Mouse (Mus musculus): Measurements from ENCODE around the gene Slc25a24.
A peak's percentile ranks its signal among the peaks of the same experiment; 100 is the strongest.

Slc25a24 gene

DNA sequence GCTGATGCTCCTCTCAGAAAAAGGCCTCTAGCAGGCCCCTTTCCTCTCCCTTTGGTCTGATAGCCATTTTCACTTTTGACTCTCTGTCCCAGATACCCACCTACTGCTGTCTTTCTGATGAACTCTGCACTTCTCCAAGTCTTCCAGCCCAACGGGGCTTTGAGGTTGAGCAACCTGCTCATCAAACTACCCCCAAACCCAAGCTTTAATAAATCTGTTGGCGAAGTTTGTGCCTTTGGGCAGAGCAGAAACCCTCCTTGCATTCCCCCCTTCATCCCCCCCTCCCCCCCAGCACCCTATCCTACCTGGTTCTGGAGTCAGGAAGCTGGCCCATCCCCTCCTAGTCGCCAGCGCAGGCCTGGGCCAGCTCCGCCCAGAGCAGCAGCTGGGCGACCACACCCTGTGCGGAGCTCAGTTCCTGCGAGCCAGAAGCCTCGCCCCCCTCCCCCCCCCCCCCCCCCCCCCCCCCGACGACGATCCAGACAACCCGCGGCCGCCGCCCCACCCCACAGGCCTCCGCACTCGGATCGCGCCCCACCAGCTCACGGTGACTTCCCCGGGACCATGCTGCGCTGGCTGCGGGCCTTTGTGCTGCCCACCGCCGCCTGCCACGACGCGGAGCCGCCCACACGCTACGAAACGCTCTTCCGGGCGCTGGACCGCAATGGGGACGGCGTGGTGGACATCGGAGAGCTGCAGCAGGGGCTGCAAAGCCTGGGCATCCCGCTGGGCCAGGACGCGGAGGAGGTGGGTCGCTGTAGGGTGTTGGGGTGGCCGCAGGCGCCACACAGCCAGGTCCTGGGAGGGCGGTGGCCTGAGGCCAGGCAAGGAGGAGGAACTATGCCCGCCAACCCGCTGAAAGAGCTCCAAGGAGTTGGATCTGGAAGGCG lies at the start of gene Slc25a24:
Gene Slc25a24 (plus strand): TSS at position 509 of the 890 bp plus-strand sequence.
- peak; percentile 18 for DNase-seq

DNA sequence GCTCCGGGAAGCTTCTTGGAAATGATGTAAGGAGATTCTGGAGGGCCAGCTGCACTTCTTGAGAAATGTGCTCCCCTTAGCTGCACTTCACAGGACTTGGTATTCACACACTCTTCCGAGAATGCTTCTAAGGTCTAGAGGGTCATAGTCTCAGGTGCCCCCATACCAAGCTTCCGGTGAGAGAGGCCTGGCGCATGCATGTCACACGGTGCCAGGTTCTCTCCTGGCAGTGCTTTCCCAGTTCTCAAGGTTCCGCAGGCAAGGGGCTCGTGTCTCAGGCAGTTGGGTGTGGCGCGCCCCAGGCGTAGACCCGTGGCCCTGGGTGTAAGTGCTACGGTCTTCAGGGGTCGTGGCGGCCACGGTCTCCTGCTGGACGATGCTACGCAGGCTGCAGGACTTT lies 42.8 kb upstream of the Slc25a24 start, which contains the start of gene Slc25a54:
Gene Slc25a54 (plus strand): TSS at position 301 of the 400 bp plus-strand sequence.
- no peak for DNase-seq

DNA sequence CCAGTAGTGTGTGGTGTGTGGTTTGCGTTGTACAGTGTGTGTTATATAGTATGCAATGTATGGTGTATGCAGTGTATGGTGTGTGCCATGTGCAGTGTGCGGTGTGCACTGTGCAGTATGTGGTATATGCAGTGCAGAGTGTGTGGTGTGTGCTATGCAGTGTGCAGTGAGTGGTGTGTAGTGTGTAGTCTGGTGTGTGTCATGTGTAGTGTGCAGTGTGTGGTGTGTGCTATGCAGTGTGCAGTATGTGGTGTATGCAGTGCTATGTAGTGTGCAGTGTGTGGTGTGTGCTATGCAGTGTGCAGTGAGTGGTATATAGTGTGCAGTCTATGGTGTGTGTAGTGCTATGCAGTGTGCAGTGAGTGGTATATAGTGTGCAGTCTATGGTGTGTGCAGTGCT lies 38.5 kb upstream of the Slc25a24 start:
- DNase-seq: no peak

DNA sequence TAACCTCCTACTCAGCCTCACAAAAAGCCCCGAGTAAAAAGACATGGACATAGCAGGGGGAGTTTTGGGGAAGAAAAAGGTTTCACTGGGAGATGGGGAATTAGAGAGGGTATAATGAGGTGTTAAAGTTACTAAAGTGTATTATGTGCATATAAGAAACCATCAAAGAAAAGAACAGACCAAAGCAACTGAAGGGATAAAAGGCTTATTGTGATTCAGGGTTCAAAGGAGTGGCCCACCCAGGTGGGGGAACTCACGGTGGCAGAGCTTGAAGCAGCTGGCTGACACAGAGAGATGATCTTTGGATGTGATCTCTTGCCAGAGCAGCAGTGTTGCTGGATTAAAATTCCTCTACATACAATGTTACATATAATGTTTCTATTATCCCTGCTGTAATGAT lies 34.5 kb upstream of the Slc25a24 start:
- no peak for DNase-seq

DNA sequence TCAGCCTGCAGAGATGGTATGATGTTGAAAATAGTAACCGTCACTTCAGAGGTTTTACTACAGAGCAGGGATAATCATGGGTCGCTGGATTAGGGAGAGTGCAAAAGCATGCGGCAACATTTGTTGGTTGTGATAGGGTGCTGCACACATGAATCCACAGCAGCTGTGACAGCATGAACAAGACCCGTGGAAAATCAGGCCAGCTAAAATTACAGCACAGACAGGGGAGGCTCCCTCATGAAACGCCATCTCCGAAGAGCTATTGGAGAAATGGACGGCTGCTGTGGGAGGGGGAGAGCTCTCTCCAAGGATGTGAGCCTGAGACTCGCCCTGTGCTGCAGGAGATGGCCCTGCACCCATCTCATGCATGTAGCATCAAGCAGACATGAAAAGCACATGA lies 18.2 kb upstream of the Slc25a24 start:
- no peak for DNase-seq

DNA sequence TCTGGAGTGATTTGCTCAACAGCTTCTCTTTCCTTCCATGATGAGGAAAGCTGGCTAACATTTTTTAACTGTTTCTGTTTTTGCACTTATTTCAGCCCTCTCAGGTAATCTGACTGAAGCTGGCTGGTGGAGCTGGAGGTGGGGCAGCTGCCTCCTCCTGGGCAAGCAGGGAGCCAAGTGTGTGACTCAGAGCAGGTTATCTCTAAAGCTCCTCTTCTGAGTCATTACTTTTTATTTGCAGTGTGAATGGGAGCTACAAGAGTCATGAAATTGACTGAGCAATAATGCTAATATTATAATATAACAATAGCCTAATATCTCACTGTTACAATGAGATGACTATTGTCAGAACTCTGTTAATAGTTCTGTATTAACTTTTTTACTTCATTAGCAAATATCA lies 5.8 kb upstream of the Slc25a24 start:
- no peak for DNase-seq

DNA sequence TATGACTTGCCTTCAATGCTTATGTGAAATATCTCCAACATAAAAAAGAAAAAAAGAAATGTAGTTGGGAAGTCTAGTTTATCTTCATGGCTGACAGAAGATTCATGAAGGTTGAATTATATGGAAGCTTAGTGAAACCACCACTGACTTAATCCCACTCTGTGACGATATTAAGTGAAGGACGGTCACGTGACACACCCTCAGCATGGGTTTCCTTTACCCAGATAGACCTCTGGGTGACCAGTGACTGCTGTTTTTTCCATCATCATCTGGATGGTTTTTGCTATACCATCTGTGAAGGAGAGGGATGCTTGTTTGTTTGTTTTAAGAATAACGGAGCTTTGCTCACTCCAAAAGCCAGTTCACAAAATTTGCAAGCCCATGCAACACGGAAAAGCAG lies 3.4 kb upstream of the Slc25a24 start:
- DNase-seq: no peak

DNA sequence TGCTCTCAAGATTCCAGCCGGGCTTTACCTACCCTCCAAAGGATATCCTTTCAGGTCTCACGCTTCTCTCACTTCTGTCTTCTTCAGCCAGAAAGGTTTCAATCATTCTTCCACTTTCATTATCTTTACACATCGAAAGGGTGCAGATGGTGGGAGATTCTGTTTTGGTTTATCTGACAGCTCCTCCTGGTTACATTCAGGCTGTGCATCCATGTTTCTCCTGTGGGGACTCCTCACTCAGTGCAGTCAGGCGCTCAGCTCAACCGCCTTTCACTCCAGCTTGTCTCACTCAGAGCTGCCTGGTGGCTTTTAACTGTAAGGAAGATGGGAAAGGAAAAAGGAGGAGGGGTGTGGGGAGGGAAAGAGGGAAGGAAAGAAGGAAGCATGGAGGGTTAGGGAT lies 3.0 kb upstream of the Slc25a24 start:
- DNase-seq: no peak

DNA sequence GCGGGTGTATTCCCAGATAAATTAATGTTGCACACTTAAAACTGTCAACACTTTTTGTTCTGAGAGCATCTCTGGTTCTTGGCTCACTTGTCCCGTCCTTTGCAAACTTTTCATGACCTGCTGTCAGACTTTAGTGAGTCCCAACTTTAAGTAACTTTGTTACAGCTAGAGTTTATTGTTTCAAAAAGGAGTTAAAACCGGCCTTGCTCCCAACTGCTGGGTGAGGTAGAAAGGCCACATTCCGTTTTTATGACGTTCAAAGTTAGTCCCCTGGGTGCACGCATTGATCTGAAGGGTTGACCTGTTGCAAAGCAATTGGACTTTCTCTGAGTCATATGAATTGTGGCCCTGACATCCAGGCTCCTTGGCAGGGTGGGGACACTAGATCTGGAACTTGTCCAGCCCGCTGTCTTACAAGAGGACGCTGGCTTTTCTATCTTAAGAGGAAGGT lies 607 bp downstream of the Slc25a24 start:
- no peak for DNase-seq

DNA sequence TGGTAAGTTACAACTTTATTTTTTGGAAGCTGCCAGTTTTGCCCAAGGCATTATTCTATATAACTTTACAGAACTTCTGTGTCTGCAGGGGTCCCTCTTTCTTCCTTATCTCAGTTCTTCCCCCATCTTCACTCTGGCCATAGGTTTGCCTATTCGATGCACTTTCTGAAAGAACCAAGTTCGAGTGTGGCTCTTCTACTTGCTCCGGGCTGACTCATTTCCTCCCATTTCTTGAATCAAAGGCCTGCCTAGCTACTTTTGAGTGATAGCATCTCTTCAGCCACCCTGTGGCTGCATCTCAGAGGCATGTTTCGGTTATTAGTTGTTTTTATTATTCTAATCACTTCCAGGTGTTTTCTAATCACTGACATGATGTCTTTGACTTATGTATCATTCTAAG lies 1.1 kb downstream of the Slc25a24 start:
- DNase-seq: no peak

DNA sequence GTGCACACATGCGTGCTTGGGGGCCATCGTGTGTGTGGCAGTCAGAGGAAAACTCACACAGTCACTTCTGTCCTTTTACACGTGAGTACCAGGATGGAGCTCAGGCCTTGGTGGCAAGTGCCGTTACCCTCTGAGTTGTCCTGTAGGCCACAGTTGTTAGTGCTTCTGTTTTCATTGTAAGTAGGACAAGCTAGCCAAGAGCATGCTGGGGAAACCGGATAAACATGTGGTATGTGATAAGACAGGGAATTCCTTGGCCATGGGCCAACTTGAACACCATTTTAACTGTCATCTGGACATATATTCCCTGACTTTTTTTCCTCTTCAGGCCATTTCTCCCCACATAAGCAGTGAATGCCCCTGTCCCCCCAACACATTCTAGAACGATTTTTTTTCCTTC lies 2.6 kb downstream of the Slc25a24 start:
- no peak for DNase-seq

DNA sequence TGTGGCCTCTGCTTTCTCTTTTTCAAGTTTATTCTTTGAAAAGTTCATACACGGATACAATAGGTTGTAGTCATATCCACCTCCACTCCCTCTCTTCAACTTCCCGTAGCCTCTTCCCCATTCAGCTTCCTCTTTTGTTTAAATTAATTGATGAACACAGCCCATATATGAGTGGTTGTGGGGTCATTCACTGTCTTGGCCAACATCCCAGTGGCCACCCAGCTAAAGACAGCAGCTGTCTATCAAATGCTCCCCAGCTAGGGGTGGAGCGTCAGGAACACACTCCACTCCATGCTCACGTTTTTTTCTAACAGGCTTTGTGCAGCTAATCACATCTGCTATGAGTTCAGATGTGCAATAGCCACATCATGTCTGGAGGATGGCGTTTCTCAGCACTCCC lies 6.8 kb downstream of the Slc25a24 start:
- DNase-seq: no peak

DNA sequence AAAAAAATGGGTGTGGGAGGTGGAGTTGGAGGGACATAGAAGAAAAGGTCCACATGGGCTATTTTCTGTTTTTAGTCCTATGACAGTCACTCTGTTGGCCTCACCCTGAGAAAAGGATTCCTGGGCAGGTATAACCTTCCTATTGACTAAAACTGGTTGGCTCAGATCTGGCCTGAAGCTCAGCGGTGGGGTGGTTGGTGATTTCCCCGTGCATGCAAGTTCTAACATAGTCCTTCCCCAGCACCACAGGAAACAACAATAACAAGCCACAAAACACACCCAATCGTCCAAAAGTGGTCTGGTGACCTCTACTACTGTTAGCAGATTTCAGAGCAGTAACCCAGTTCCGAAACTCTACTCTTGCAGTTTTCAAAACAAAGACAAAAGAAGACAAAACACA lies 10.0 kb downstream of the Slc25a24 start:
- no peak for DNase-seq

DNA sequence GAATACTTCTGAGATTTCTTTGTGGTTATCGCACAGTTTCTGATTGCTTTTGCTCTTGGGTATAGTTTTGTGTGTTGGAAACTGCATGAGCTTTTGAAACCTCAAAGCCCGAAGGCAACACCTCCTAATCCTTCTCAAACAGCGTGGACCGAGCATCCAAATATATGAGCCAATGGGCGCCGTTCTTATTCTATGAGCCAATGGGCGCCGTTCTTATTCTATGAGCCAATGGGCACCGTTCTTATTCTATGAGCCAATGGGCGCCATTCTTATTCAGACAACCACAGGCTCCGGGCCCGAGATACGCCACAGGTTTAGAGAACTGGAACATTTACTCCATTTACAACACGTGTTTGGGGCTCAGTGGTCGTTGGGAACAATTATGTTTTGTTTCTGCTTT lies 11.1 kb downstream of the Slc25a24 start:
- no peak for DNase-seq

DNA sequence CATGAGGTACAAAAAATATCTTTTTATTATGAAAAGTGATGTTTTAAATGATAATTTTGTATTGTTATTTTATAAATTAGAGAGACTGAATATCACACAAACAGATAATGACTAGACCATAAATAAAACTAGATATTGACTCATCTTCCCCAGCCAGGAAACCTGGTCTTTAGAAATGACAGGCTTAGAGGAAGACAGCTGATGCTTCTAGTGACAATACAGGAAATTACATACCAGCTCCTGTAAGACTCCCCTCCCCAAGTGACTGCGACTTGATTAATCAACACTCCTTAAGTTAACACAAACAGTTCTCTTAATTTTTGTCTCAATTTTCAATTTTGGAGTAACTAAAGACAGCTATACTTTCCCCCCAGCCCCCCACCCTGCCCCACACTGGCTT lies 12.4 kb downstream of the Slc25a24 start:
- DNase-seq: no peak

DNA sequence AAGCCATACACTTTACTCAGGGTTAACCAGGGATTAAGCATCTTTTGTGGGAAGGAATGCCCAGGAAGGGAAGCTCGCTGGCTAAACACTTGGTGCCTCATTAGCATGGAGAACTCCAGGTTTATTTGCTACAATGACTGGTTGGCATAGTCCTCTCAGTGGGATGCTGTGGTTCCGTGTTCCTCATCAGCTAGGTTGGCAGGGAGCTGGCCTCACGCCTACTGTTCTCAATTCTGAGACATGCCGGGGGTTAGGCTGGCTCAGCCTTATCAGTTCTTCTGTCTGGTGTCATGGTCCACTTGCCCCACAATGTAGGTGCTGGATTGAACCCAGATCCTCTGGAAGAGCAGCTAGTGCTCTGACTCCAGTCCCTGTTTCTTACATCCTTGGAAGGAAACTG lies 29.6 kb downstream of the Slc25a24 start:
- DNase-seq: no peak

DNA sequence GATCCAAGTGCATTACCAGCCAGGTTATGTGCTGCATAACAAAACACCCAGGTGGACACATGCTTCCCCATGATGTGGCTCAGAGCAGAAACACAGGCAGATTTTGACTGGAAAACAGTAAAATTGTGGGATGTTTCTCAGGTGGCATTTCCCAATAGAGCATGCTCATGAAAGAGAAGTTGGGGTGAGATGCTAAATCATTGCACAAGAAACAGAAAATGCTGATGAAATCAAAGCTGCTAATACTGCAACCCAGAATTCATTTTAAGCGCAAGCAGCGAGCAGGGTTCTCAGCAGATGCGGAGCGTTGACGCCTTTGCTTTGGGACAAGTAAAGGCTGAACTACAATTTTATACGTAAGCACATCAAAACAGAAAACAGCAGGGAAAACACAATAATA lies 30.5 kb downstream of the Slc25a24 start:
- no peak for DNase-seq

DNA sequence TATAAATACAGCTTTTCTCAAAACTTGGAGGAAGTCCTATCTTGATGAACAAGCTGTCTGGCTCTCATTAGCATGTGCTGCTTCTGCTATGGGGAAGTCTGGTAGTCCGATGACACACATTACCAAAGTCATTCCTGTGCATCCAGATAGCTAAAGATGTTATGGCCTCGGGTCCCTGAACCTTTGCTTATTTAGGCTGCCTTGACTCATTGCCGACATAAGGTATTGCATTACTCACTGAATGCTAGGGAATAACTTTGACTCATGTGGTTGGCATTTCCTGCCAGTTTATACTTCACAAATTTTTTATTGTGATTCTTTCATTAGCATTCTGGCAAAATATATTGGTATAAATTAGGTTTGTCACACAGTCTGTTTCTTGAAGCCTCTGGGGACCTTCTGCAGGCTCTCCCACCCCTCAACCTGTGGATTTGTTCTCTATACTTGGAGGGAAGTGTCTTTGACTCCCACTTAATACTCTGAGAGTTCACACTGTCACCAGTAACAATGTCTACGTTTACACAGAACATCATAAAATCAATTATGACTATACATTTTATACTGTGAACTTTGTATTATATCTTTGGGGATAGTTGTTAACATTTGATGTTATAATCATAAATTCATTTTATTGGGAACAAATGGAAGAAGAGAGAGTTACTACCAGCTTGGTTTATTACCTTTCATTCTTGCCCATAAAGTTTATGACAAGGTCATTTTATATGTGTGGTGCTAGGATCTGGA lies 33.1 kb downstream of the Slc25a24 start:
- DNase-seq: no peak

DNA sequence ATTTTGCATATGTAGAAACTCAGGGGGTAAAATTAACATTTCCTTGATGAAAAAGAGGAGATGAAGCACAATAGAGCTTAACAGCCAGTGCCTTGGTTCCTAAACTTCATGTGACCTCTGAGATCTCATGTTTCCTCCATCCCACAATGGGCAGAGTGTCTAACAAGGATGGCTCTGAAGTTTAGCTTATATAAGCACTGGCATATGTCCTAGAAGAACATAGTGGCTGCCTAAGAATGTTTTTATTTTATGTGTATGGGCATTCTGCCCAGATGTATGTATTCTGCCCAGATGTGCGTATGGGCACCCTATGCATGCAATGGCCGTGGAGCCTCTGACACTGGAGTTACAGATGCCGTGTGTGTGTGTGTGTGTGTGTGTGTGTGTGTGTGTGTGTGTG lies 34.5 kb downstream of the Slc25a24 start:
- no peak for DNase-seq

DNA sequence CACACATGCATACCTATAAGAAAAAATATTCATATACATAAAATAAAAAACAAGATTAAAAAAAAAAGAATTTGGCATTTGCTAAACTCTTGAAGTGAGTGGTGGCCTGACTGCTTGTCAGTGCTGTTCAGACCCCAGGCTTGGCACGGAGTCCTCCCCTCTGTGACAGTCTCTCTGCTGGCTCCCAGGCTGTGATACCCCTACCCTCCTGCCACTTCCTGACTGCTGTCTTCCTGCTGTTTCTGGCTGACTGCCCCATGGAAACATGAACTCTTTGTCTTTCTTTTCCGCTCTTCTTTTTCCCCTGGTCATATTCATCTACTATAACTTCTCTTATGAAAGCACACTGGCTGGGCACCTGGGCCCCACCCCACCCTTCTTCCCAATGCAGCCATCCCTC lies 41.1 kb downstream of the Slc25a24 start:
- no peak for DNase-seq

DNA sequence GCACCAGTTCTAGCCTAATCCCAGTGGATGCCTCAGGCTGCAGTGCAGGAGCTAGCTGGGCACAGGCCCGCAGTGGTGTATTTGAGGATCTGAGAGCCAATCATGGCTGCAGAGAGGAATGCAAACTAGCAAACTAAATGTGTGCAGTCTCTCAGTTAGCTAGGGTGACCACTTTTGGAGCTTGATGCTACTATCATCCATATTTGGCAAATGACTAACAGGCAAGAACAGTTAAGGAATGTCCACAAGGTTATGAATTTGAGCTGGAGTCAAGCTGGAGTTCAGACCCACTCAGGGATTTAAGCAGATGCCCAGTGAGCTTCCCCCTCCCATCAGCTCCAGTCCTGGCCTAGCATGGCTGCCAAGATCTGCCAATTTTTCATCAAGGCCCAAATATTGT lies 41.7 kb downstream of the Slc25a24 start:
- DNase-seq: no peak

DNA sequence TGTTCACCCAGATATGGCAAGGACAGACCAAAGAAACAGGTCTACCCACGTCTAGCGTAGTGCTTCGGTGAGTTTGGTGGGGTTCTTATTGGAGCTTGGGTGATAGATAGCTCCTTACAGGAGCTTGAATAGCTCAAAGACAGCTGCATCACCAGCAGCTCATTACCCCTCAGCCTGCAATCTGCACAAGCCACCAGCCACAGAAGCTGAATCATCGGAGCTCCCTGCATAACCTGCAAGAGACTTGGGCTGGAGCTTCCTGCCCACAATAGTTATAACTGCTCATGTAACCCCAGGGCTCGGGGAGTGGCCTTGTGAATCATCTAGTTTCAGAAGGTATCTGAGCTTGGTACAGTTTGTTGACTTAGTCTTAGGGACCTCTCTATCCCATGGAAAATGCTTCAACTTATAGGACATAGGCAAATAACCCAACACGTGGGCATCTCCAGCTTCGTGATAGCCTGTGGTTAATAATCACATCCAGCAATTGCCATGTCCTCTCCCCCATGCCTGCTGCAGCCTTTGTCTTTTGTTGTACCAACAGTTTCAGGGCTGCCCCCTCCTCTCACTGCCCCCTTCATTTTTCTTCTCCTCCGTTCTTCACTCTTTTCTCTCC lies 42.4 kb downstream of the Slc25a24 start:
- DNase-seq: no peak

DNA sequence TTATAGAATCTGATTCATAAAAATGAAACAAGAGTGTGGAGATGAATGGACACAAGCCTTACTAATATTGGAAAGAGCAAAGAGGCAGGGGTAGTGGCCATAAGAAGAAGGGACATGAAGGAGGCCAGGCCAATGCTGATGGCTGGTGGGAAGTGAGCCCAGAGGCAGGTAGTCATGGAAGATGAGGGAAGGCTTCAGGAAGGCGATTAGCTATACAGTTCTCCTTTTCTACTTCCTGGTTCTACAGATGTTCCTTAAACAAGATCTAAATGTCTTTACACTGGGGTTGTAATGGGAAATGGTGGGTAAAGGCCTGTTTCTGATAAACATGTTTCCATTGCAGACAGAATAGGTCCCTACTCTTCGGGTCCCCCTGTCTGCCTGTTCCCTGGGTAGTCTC lies 46.2 kb downstream of the Slc25a24 start:
- no peak for DNase-seq
